Mouse (Mus musculus): ENCODE results near the gene Dnah1. TPM values are rescaled to one million over a fixed set of nuclear protein-coding genes. Genes with fewer than 3 reads are reported as not detected.

Dnah1 gene
- total RNA-seq, 2 experiments from 2014 or later: 4.1 to 4.7 TPM

DNA sequence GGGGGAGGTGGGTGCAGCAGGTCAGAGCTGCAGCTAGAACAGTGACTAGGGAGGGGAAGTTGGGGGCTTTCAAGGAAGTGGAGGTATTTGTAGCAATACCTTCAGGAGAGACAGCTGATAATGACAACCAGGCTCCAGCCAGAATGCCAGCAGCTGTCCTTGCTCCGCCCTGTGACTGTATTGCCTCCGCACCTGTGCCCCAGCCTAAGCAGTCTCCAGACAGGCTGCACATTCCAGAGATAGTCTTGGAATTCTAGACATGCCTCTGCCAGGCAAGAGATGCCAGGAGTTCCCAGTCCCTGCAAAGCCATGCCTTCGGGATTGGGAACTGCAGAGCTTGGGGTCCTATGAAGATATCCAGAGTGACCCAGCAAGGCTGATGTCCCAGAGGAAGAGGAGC, 111.2 kb downstream of the Dnah1 start:
- no peak for DNase-seq (ENCODE audit: low spot score in 2 of 2)
- intact Hi-C loops (cut with DNase I): no loop called here

DNA sequence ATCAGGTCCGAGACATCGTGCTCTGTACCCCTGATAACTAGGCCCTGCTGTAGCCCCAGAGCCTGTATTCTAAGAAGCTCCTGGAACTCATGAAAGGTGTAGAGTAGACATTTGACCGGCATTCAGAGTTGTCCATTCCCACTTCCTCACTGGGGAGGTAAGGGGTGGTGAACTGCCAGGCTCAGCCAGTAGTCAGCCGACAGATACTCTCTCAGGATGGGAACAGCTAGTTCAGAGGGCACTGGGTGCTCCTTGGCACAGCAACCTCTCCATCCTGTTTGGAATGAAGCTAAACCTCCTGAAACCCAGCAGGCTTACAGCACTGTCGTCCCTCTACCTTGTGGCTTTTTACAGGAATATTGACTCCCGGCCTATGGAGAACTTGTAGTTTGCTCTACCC, 111.8 kb downstream of the Dnah1 start:
- intact Hi-C loops (cut with DNase I): no loop called here
- DNase-seq (ENCODE audit: low spot score in 2 of 2): no peak

Other genes with a start within 250 kb of the Dnah1 start
- 10 to 100 TPM; 20.4 to 28.4 TPM for gene Smim4, start 194.9 kb downstream of the Dnah1 start, total RNA-seq (2021)
- gene Nt5dc2, start 192.8 kb downstream of the Dnah1 start, total RNA-seq (2021): 1 to 10 TPM; 3.3 to 4.1 TPM
- gene Stab1, start 155.3 kb downstream of the Dnah1 start, total RNA-seq (2021): 10 to 100 TPM; 19.8 to 30.3 TPM
- 10 to 100 TPM; 65.9 to 79.1 TPM for gene Tnnc1, start 115.6 kb downstream of the Dnah1 start, total RNA-seq (2021)
- 100 to 1,000 TPM; 375 to 386 TPM for gene Nisch, start 107.0 kb downstream of the Dnah1 start, total RNA-seq (2021)
- gene Sema3g, start 106.0 kb downstream of the Dnah1 start, total RNA-seq (2021): 1 to 10 TPM; 4.9 to 5.5 TPM
- 1 to 10 TPM; 3.2 to 4.2 TPM for gene Phf7, start 72.6 kb downstream of the Dnah1 start, total RNA-seq (2021)
- 100 to 1,000 TPM; 138 to 146 TPM for gene Bap1, start 72.4 kb downstream of the Dnah1 start, total RNA-seq (2021)
- 10 to 100 TPM; 35.6 to 37.2 TPM for gene Capn7, start 12.7 kb upstream of the Dnah1 start, total RNA-seq (2021)
- gene Sh3bp5, start 112.2 kb upstream of the Dnah1 start, total RNA-seq (2021): 10 to 100 TPM; 56.7 to 65.8 TPM
- gene Eaf1, start 170.5 kb upstream of the Dnah1 start, total RNA-seq (2021): 10 to 100 TPM; 11.6 to 15.9 TPM
- 10 to 100 TPM; 25.0 to 38.7 TPM for gene Mettl6, start 171.1 kb upstream of the Dnah1 start, total RNA-seq (2021)